1 mouse cellular context compared by ENCODE assay signal in the genomic region with DNA sequence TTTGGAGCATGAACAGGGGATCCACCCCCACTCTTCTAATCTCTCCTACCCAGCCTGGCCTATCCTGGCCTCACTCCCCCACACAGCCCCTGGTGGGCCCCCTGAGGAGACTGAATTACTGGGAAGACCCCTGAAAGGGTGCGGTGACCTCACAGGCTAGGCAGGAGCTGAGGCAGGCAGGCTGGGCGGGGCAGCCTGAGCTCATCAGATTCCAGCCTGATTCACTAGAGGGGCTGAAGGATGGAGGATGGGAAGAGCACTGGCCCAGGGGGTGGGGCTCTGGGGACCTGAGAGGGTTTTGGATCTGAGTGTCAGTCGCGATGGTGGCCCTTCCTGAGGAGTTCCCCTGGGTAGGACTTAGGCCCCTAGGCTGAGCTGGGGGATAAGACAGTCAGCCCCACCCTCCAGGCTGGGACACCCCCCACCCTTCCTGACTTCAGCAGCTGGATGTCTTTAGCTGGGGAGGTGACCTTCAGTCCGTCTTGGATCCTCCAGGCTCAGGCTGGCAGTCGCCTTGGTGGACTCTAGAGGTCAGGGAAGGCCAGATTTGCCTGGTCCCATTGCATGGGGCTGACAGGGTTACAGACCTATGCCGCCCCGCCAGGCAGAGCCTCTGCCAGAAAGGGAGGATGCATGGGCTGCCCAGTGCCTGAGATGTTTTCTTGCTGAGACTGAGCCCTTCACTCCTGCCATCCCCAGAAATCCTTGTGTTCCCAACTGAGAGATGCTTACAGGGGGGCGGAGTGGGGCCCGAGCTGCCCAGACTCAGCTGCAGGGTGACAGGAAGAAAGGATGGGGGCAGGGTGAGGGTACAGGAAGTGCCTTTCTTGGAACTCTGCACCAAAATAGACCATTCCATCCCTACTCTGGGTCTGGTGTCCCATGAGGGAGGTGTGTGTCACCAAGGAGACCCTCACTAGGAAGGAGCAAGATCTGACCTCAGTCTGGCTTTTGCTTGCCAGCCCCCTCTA.
TF ChIP-seq lines count a peak whose summit lies in the region.

No protein-coding gene starts in this region.

TF ChIP-seq in myocyte, 11 proteins besides CTCF, POLR2A, EP300 and RAD21:
- peak; percentile 82 for TF ChIP-seq POLR2AphosphoS2 (IDR thresholded peaks at IDR 0.05; ENCODE audit: insufficient read length, low read depth)
- TF ChIP-seq REST (IDR thresholded peaks at IDR 0.05; ENCODE audit: insufficient read depth, insufficient read length), result no peak
